Mouse (Mus musculus): ENCODE measurements around the gene AI837181. TPM values are rescaled to one million over a fixed set of nuclear protein-coding genes. Genes with fewer than 3 reads are reported as not detected.
A peak's percentile ranks its signal among the peaks of the same experiment; 100 is the strongest.

The AI837181 gene
- polyA plus RNA-seq, 1 experiment: 76.3 TPM

DNA sequence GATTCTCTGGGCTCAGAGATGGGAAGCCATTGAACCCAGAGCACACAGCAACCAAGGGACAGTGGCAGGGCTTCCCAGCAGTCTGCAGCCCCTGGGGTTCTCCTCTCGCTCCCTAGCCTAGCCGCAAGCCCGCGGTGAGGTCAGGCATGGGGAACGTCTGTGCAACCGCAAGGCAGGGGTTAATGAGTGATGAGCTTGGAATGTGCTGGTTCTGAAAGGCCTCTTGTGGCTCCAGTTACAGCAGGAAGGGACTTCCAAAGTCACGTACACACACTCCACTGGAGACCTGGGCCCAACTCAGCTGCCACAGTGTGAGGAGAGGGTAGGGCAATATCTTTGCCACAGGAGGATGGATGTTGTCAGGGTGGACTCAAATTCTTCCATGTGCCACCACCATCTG lies 20.0 kb downstream of the AI837181 start:
- WGBS: 35% methylated on average over 7 of the region's 7 CpGs
- Histone ChIP-seq H3K27ac (ENCODE audit: insufficient read depth, low read depth, low read length) (no peak overlapping the region), H3K36me3 (ENCODE audit: control insufficient read depth, insufficient read depth, low read length) (no peaks in the 10 kb centered on the region), H3K4me1 (ENCODE audit: control insufficient read depth, insufficient read depth, insufficient read length, low read length) (peaks cover 13% of the 10 kb centered on the region), H3K4me3 (ENCODE audit: low read depth, low read length) (no peak overlapping the region), H3K27me3 (ENCODE audit: control insufficient read depth, insufficient read depth, low read length) (peaks cover 17% of the 10 kb centered on the region)
- no peak for TF ChIP-seq POLR2A (IDR thresholded peaks at IDR 0.05; ENCODE audit: low read depth, low read length)
- no peak for TF ChIP-seq CTCF (IDR thresholded peaks at IDR 0.05; ENCODE audit: extremely low read depth, insufficient read length, insufficient replicate concordance, low read depth, low read length)

DNA sequence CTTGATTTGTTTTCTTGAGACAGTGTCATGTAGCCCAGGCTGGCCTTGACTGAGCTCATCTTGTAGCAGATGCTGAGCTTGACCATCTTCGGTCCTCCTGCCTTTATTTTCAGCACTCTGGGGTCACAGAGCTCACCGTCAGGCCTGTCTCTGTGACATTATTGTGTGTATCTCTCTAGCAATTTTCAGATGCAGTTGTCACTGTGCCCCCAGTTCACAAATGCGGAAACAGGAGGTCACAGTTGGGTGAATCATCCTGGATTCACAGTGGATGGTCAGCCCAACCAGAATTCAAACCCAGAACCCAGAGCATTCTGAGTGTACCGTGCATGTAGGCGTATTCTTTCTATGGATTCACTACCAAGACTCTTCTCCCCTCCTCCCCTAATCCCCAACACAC lies 20.8 kb downstream of the AI837181 start:
- H3K4me1 ChIP-seq (ENCODE audit: control insufficient read depth, insufficient read depth, insufficient read length, low read length): peaks cover 13% of the 10 kb centered on the region
- H3K27me3 ChIP-seq (ENCODE audit: control insufficient read depth, insufficient read depth, low read length): peaks cover 17% of the 10 kb centered on the region
- no peaks in the 10 kb centered on the region for H3K36me3 ChIP-seq (ENCODE audit: control insufficient read depth, insufficient read depth, low read length)
- whole genome bisulfite sequencing: 94% methylated on average over 5 of the region's 5 CpGs
- H3K4me3 ChIP-seq (ENCODE audit: low read depth, low read length): no peak overlapping the region
- no peak overlapping the region for H3K27ac ChIP-seq (ENCODE audit: insufficient read depth, low read depth, low read length)
- TF ChIP-seq POLR2A (IDR thresholded peaks at IDR 0.05; ENCODE audit: low read depth, low read length) (no peak), CTCF (IDR thresholded peaks at IDR 0.05; ENCODE audit: extremely low read depth, insufficient read length, insufficient replicate concordance, low read depth, low read length) (no peak)

DNA sequence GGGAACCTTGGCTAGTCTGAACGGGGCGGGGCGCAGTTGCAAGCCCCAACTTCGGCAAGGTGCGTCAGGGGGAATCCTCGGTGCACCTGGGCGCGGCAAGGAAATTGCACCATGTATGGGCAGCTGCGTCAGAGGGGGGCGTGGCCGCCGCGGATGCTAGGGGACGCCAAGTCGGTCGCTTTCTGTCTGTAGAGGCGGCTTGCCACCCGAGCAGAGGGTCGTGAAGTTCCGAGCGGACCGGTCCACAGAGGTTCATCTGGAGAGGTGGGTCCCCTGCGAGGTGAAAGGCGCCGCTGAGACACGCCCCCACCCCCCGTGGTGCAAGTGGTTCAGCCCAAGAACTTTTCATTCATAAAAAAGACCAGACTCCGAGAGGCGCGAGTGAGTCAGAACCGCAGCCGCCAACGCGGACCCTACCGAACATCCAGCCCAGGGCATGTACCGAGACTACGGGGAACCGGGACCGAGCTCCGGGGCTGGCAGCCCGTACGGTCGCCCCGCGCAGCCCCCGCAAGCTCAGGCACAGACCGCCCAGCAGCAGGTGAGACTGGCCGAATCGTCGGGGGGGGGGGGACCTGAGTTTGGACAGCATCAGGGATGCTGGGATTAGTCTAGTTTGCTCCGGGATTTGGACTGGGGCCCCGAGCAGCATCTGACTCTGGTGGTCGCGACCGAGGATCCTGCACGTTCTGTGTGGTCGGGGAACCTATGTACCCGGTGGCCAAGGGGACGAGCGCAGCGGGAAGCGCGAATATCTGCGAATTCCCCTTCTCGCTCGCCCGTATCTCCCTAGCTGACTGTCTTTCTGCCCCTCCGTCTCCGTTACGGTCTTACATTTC lies 22.8 kb downstream of the AI837181 start, which contains the start of gene Fosl1:
Gene Fosl1 (plus strand): TSS at position 33 of the 839 bp plus-strand sequence.
- H3K27ac ChIP-seq (ENCODE audit: insufficient read depth, low read depth, low read length): no peak within 1 kb of the TSS
- peaks cover 17% of the 10 kb centered on the region for H3K27me3 ChIP-seq (ENCODE audit: control insufficient read depth, insufficient read depth, low read length)
- TF ChIP-seq CTCF (IDR thresholded peaks at IDR 0.05; ENCODE audit: extremely low read depth, insufficient read length, insufficient replicate concordance, low read depth, low read length) (no peak), POLR2A (IDR thresholded peaks at IDR 0.05; ENCODE audit: low read depth, low read length) (no peak)
- H3K4me1 ChIP-seq (ENCODE audit: control insufficient read depth, insufficient read depth, insufficient read length, low read length): peaks cover 13% of the 10 kb centered on the region
- H3K36me3 ChIP-seq (ENCODE audit: control insufficient read depth, insufficient read depth, low read length): no peaks in the 10 kb centered on the region
- under 1% methylated on average over 70 of the region's 70 CpGs for WGBS
- H3K4me3 ChIP-seq (ENCODE audit: low read depth, low read length): peak within 1 kb of the TSS; percentile 79

DNA sequence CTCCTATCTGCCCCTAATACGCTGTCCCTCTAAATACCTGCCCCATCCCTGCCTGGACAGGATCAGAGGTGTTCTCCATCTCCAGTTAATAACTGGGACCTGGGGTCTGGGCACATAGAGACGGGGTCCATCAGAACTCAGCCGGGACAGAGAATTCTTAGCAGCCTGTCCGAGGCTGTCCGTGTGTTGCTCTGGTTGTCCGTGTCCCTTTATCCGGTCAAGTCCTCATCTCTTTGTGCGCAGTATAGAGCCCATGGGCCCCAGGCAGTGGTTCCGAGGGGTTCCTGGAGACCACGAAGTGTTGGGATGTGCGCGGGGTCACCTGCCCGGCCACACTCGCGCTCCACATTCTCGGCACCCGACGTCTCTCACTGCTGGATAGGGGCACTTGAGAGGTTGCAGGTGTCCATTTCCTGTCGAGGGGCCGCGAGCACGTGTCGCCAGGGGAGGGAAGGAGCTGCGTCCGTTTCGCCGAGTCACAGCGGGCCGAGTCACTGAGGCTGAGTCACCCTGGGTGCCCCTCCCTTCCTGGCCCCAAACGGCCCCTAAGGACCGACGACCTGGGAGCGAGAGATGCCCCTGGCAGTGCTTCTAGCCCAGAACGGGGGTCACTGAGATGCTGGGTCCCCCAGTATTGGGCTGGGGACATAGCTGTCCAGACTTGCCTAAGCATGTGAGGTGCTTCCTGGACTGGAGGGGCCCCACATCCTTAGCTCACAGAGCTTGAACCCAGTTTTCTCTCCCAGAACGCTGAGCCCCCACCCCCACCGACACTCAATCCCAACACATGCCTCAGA lies 23.6 kb downstream of the AI837181 start:
- peak overlapping the region; percentile 79 for H3K4me3 ChIP-seq (ENCODE audit: low read depth, low read length)
- H3K27ac ChIP-seq (ENCODE audit: insufficient read depth, low read depth, low read length): no peak overlapping the region
- H3K4me1 ChIP-seq (ENCODE audit: control insufficient read depth, insufficient read depth, insufficient read length, low read length): peaks cover 13% of the 10 kb centered on the region
- no peaks in the 10 kb centered on the region for H3K36me3 ChIP-seq (ENCODE audit: control insufficient read depth, insufficient read depth, low read length)
- peaks cover 17% of the 10 kb centered on the region for H3K27me3 ChIP-seq (ENCODE audit: control insufficient read depth, insufficient read depth, low read length)
- 5% methylated on average over 36 of the region's 36 CpGs for WGBS
- TF ChIP-seq POLR2A (IDR thresholded peaks at IDR 0.05; ENCODE audit: low read depth, low read length) (no peak), CTCF (IDR thresholded peaks at IDR 0.05; ENCODE audit: extremely low read depth, insufficient read length, insufficient replicate concordance, low read depth, low read length) (no peak)

DNA sequence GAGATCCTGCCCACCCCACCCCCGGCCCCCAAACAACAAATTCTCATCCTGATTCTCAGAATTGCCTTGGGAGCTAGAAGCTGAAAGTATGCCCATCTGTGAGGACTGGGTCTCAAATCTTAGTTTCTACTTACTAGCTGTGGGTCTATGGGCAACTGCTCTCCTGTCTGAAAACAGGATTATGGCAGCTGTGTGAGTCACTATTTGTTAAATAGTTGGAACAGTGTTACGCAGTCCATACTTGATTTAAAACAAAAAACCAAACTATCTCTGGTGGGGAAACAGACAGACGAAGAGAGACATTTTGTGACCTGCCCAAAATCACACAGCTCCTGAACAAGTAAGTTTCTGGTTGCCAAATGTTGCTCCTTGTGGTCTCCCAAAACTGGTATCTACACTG lies 24.7 kb downstream of the AI837181 start:
- no peak overlapping the region for H3K4me3 ChIP-seq (ENCODE audit: low read depth, low read length)
- 68% methylated on average over 3 of the region's 3 CpGs for WGBS
- peaks cover 17% of the 10 kb centered on the region for H3K27me3 ChIP-seq (ENCODE audit: control insufficient read depth, insufficient read depth, low read length)
- H3K36me3 ChIP-seq (ENCODE audit: control insufficient read depth, insufficient read depth, low read length): no peaks in the 10 kb centered on the region
- no peak overlapping the region for H3K27ac ChIP-seq (ENCODE audit: insufficient read depth, low read depth, low read length)
- peaks cover 13% of the 10 kb centered on the region for H3K4me1 ChIP-seq (ENCODE audit: control insufficient read depth, insufficient read depth, insufficient read length, low read length)
- no peak for TF ChIP-seq CTCF (IDR thresholded peaks at IDR 0.05; ENCODE audit: extremely low read depth, insufficient read length, insufficient replicate concordance, low read depth, low read length)
- no peak for TF ChIP-seq POLR2A (IDR thresholded peaks at IDR 0.05; ENCODE audit: low read depth, low read length)

DNA sequence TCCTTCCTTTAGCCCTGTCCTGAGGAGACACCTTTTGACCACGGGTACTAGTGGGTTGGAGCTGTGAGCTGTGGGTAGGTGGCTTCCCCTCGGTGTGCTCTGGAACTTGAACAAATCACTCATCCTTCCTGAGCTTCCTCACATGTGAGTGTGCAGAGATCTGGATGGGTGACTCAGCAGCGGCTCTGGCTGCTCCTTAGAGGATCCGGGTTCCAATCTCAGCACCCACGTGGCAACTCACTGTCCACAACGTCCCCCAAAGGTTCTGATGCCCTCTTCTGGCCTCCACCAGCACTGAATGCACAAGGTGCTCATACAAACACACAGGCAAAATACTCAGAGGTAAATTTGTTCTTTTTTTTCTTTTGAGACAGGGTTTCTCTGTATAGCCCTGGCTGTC lies 26.8 kb downstream of the AI837181 start:
- no peak overlapping the region for H3K4me3 ChIP-seq (ENCODE audit: low read depth, low read length)
- no peaks in the 10 kb centered on the region for H3K36me3 ChIP-seq (ENCODE audit: control insufficient read depth, insufficient read depth, low read length)
- H3K27ac ChIP-seq (ENCODE audit: insufficient read depth, low read depth, low read length): no peak overlapping the region
- TF ChIP-seq POLR2A (IDR thresholded peaks at IDR 0.05; ENCODE audit: low read depth, low read length) (no peak), CTCF (IDR thresholded peaks at IDR 0.05; ENCODE audit: extremely low read depth, insufficient read length, insufficient replicate concordance, low read depth, low read length) (no peak)
- peaks cover 23% of the 10 kb centered on the region for H3K4me1 ChIP-seq (ENCODE audit: control insufficient read depth, insufficient read depth, insufficient read length, low read length)
- 73% methylated on average over 6 of the region's 6 CpGs for WGBS
- H3K27me3 ChIP-seq (ENCODE audit: control insufficient read depth, insufficient read depth, low read length): peaks cover 17% of the 10 kb centered on the region

DNA sequence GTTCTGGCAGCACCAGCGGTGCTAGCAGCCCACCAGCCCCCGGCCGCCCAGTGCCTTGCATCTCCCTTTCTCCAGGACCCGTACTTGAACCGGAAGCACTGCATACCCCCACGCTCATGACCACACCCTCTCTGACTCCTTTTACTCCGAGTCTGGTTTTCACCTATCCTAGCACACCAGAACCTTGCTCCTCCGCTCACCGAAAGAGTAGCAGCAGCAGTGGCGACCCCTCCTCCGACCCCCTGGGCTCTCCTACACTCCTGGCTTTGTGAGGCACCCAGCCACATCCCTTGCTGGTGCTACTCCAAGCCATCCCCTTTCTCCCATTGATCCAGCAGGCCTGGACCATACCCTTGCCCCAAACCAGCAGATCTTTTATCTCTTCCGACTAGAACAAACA lies 30.1 kb downstream of the AI837181 start:
- Histone ChIP-seq H3K4me1 (ENCODE audit: control insufficient read depth, insufficient read depth, insufficient read length, low read length) (peaks cover 10% of the 10 kb centered on the region), H3K36me3 (ENCODE audit: control insufficient read depth, insufficient read depth, low read length) (no peaks in the 10 kb centered on the region), H3K27ac (ENCODE audit: insufficient read depth, low read depth, low read length) (no peak overlapping the region), H3K4me3 (ENCODE audit: low read depth, low read length) (no peak overlapping the region), H3K27me3 (ENCODE audit: control insufficient read depth, insufficient read depth, low read length) (no peaks in the 10 kb centered on the region; the same call in none of the 2 replicates)
- TF ChIP-seq CTCF (IDR thresholded peaks at IDR 0.05; ENCODE audit: extremely low read depth, insufficient read length, insufficient replicate concordance, low read depth, low read length): no peak
- no peak for TF ChIP-seq POLR2A (IDR thresholded peaks at IDR 0.05; ENCODE audit: low read depth, low read length)
- 83% methylated on average over 12 of the region's 12 CpGs for WGBS
